Mouse (Mus musculus) testis, adult 2 months (tissue): ENCODE results near the gene Usp48.

Source experiments
- CTCF ChIP-seq: fragments of 200-500 bp; IDR thresholded peaks from 2 replicates; pipeline ENCODE4 v1.5.1; 2012; ENCODE audit warnings: low read depth, mild to moderate bottlenecking, inconsistent platforms, low read length, moderate library complexity; ENCODE audit not compliant: control insufficient read depth, insufficient read depth, insufficient replicate concordance
- POLR2A ChIP-seq: fragments of 200-500 bp; IDR thresholded peaks from 2 replicates; pipeline ENCODE4 v1.6.1; 2012; ENCODE audit warnings: low read depth, mild to moderate bottlenecking, inconsistent platforms, low read length, moderate library complexity; ENCODE audit not compliant: control insufficient read depth

DNA sequence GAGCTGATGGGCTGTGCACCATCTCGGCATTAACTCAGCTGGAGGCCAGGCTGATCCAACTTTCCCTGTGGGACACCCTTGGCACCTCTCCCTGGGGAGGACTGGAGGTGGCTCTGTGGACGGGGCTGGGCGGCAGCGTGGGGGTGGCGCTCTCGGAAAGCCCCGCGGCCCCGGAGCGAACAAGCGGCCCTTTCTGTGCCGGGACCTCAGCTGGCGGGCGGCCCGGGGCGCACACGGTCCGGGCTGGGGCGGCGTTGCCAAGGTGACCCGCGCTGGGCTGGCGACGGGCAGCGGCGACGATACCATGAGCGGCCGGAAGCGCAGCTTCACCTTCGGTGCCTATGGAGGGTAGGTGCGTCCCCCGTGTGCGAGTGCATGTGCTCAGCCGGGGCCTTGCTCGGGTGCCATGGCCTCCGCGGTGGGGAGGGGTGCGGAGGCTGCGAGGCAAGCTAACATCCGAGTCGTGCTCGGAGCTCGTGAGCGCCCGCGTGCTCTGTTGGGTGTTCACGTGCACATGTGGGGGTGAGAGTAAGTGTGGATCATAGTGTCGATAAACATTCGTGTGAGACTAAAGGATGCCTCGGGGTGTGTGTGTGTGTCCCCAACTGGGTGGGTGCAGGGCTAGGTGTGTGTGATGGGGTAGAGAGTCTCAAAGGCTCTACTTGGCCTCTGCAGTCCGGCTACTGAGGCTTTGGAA is 88.0 kb downstream of the Usp48 start:
- TF ChIP-seq CTCF (no peak), POLR2A (no peak)
